Mouse (Mus musculus) left cerebral cortex, postnatal 14 days (tissue): Measurements from ENCODE around the gene Bex3. TPM values are rescaled to one million over a fixed set of nuclear protein-coding genes. Genes with fewer than 3 reads are reported as not detected.

Source experiments
- DNase-seq, 2 experiments: peaks; one replicate each; pipeline ENCODE4 v3.0.0; 2021 to 2022; ENCODE audit warnings: low spot score in 2 of 2, mixed read lengths in 1 of 2
- intact Hi-C: fragments of 180-260 bp; cut with DNase I; formaldehyde crosslinking; loops from one replicate; pipeline ENCODE4 v1.15.1; 2025
- total RNA-seq, 2 experiments: library from RNA; stranded (reverse); gene quantifications; 2 replicates each; pipeline ENCODE4 v1.2.3; 2021

Gene Bex3
- total RNA-seq, 2 experiments from 2014 or later, result 373 to 380 TPM

DNA sequence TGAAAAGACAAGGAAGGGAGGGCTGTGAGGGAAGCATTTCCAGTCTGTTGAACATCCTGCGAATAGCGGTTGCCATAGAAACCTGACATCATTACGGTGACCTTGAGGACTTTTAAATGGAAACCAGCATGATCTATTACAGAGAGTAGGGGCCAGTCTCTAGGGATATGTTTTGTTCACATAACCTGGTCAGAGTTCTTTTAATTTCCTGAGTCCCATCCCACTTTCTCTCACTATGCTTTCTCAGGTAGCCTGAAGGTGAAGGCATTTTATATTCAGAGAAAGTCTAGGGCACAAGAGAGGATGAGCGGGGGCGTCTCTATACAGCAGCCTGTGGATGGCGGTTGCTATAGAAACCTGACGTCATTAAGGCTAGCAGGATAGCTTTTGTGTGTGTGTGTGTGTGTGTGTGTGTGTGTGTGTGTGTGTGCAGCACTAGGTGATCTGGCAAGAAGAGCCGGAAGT, 20.8 kb downstream of the Bex3 start:
- intact Hi-C loops, result no loop called here
- DNase-seq, result peak; percentile 66 to 84

DNA sequence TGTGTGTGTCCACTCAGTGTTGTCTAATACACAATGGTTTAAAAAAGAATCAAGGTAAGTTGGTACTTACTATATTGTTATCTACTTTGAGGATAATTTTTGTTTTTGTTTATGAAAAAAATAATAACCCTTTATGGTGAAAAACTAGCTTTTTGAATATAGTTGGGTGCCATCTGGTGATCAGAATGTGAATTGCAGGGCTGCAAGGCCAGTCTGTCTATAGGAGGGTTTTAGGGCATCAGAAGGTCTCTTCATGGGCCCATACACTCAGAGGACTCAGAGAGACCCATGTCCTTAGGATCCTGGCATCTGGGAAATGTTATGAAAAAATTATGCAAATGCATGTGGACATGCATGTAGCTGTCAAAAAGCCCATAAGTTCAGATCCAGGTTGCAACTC, 34.2 kb downstream of the Bex3 start:
- peak; percentile 20 to 62 for DNase-seq
- intact Hi-C loops, result loop anchor here (2.0 kb wide), 1 partner anchor 65 kb away; no protein-coding TSS in a partner anchor

DNA sequence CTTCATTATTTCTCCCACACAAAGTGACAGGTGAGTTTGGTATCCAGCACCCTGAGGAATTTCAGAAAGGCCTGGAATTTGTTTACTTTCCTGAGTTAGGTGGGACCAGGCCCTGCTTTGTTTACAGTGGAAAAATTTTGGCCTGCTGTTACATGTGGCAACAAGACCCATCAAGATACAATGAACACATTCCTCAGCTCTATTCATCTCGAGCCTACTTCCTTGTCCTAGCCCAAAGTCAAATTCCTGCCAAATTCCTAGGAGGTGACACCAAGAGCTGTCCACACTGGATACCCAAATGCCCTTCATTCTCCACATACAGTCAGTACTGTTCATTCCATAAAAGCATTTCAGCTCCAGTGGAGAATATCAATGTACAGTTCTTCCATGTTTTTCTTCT, 36.1 kb downstream of the Bex3 start:
- intact Hi-C loops, result no loop called here
- DNase-seq, result no peak

DNA sequence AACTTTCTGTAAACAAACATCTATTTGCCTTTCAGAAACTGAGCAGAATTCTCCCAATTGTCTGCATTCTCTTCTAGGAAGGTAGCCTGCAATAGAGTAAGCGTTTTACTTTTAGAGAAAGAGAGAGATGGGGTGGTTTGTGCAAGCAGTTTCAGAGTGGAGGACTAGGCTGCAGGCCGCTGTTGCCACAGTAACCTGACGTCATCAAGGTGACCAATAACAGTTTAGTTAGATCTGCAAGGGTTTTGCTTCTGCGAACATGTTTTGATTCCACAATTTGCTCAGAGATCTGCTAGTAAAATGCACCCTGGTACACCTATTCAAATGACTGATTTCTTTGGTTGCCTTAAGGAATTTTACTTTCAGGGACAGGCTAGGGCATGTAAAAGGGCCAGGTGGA, 43.2 kb downstream of the Bex3 start:
- intact Hi-C loops, result no loop called here
- peak; percentile 4 to 9 for DNase-seq

DNA sequence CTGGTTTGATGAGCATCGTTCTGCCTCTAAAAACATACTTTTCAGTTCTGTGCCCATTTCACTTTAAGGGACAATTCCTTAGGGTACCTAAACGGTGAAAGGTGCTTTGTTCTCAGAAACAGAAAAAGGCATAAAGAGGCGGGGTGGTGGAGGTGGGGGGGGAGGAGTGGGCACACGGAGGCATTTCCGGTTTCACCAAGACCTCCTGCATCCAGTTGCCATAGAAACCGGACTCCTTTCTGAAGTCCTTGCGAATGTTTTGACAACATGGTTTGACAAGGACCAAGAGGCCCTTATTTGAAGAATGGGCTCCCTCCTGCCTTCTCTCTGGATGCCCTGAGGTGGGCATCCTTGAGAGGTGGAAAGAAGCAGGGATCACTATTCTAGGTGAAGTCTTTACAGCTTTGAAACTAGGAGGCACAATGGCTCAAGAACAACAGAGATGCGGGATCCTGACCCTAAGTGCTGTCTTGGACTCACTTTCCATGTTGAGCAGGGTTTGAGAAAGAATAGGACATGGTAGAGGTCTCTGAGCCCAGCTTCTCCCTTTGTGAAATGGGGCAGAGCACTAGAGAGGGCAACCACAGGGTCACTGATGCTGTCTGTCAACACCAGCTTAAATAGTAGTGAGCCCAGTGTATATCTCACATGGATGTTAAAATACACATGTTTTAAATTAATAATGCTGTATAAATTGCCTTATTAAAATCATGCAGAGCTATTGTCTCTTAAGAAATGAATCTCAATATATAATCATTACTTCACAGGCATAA, 43.9 kb downstream of the Bex3 start:
- no peak for DNase-seq
- intact Hi-C loops, result no loop called here

DNA sequence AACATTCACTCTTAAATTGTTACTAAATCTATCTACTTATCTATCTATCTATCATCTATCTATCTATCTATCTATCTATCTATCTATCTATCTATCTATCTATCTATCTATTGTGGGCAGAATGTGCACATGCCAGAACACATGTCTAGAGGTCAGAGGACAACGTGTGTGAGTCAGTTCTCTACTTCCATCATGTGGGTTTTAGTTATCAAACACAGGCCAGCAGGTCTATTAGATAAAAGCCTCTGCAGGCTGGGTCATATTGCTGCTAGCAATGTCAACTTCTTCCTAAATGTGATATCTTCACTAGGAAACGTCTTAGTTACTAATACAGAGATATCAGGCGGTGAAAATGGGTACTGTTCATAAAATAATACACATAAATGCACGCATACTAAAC, 49.9 kb downstream of the Bex3 start:
- intact Hi-C loops, result loop anchor here (5.0 kb wide), 1 partner anchor 83 kb away; no protein-coding TSS in a partner anchor
- DNase-seq, result no peak

Other genes starting within 250 kb of the Bex3 start
- 10 to 100 TPM; 57.2 to 59.4 TPM for gene Arxes1, start 236.9 kb upstream of the Bex3 start, total RNA-seq
- 100 to 1,000 TPM; 410 to 431 TPM for gene Bex2, start 202.0 kb upstream of the Bex3 start, total RNA-seq
- not detected for gene Nxf3, start 185.0 kb upstream of the Bex3 start, total RNA-seq
- gene Bex4, start 131.3 kb upstream of the Bex3 start, total RNA-seq, result 10 to 100 TPM; 19.9 to 29.8 TPM
- 10 to 100 TPM; 36.8 to 42.7 TPM for gene Tceal8, start 97.9 kb upstream of the Bex3 start, total RNA-seq
- gene Tceal5, start 66.4 kb upstream of the Bex3 start, total RNA-seq, result 100 to 1,000 TPM; 119 to 143 TPM
- gene Tceal7, start 55.5 kb upstream of the Bex3 start, total RNA-seq, result 1 to 10 TPM; 3.6 to 5.8 TPM
- 100 to 1,000 TPM in 1 of 2 experiments, 10 to 100 TPM in 1; 95.2 to 113 TPM for gene Bex1, start 54.7 kb upstream of the Bex3 start, total RNA-seq
- gene Tceal9, start 25.2 kb upstream of the Bex3 start, total RNA-seq, result 100 to 1,000 TPM in 1 of 2 experiments, 10 to 100 TPM in 1; 96.6 to 110 TPM
- gene Kir3dl1, start 247.7 kb downstream of the Bex3 start, total RNA-seq, result not detected